Mouse (Mus musculus): ENCODE results near the gene Fam196b. TPM values are rescaled to one million over a fixed set of nuclear protein-coding genes. Genes with fewer than 3 reads are reported as not detected.

Gene Fam196b
- polyA plus RNA-seq (2016; fragmentation: Nextera tagmentation; extraction: Ambion mirVana) = 0.25 and 0.54 TPM in 2 replicates

- H3K27ac ChIP-seq = no peak within 1 kb of the TSS
- H3K36me3 ChIP-seq = no peaks in the 10 kb centered on the region
- H3K4me1 ChIP-seq = peaks cover 27% of the 10 kb centered on the region
- peak within 1 kb of the TSS; percentile 39 for H3K4me3 ChIP-seq
- peak; percentile 44 for DNase-seq (ENCODE audit: low spot score)
- peaks cover 3% of the 10 kb centered on the region; the same call in 1 of the 2 replicates for H3K27me3 ChIP-seq (ENCODE audit: low read depth, poor library complexity, severe bottlenecking)
- WGBS = 7% methylated on average over 13 of the region's 13 CpGs
- H3K9me3 ChIP-seq (replicated peaks) = no peaks in the 10 kb centered on the region
These were observed at the start of gene Fam196b for GRCm38 (mm10) chr11:34314534-34315379. Fam196b (plus strand) TSS chr11:34314822.

- no peaks in the 10 kb centered on the region for H3K27me3 ChIP-seq (ENCODE audit: low read depth, poor library complexity, severe bottlenecking)
- WGBS = 39% methylated on average over 10 of the region's 10 CpGs
- no peak overlapping the region for H3K4me3 ChIP-seq
- peak overlapping the region; percentile 83 for H3K27ac ChIP-seq
- H3K36me3 ChIP-seq = no peaks in the 10 kb centered on the region
- DNase-seq (ENCODE audit: low spot score) = peak; percentile 60
- H3K9me3 ChIP-seq (replicated peaks) = no peaks in the 10 kb centered on the region
- H3K4me1 ChIP-seq = peaks cover 29% of the 10 kb centered on the region
These were observed 42.6 kb upstream of the Fam196b start for GRCm38 (mm10) chr11:34272016-34272415.

DNA sequence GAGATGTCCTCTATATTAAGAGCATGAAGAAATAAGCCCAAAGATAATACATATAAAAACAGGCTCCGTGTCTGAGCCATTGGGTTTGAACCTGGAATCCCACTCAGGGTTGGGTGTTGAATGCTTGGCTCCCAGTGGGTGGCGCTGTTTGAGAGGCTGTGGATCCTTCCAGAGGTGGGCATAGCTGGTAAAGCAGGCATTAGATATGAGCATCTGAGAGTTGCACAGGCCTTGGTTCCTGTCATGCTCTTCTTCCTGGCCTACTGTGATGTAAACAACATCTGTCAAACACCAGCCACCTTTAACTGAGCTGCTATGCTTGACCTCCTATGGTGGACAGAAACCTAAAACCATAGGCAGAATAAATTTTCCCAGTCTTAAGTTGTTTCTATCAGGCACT lies 38.7 kb upstream of the Fam196b start:
- no peak for DNase-seq (ENCODE audit: low spot score)
- no peak overlapping the region for H3K27ac ChIP-seq
- H3K4me3 ChIP-seq = no peak overlapping the region
- H3K27me3 ChIP-seq (ENCODE audit: low read depth, poor library complexity, severe bottlenecking) = no peaks in the 10 kb centered on the region
- no peaks in the 10 kb centered on the region for H3K9me3 ChIP-seq (replicated peaks)
- H3K36me3 ChIP-seq = no peaks in the 10 kb centered on the region
- WGBS = 40% methylated on average over 2 of the region's 2 CpGs
- peaks cover 22% of the 10 kb centered on the region for H3K4me1 ChIP-seq

- Histone ChIP-seq H3K9me3 (replicated peaks) (no peaks in the 10 kb centered on the region), H3K27ac (no peak overlapping the region), H3K36me3 (no peaks in the 10 kb centered on the region), H3K4me1 (peaks cover 16% of the 10 kb centered on the region), H3K4me3 (no peak overlapping the region), H3K27me3 (ENCODE audit: low read depth, poor library complexity, severe bottlenecking) (no peaks in the 10 kb centered on the region)
- no peak for DNase-seq (ENCODE audit: low spot score)
- WGBS = 68% methylated on average over 14 of the region's 14 CpGs
These were observed 38.1 kb upstream of the Fam196b start for GRCm38 (mm10) chr11:34276363-34277046.

- H3K9me3 ChIP-seq (replicated peaks) = no peaks in the 10 kb centered on the region
- no peak overlapping the region for H3K27ac ChIP-seq
- 71% methylated on average over 3 of the region's 3 CpGs for WGBS
- no peaks in the 10 kb centered on the region for H3K36me3 ChIP-seq
- H3K4me3 ChIP-seq = no peak overlapping the region
- no peak for DNase-seq (ENCODE audit: low spot score)
- H3K4me1 ChIP-seq = peaks cover 11% of the 10 kb centered on the region
- H3K27me3 ChIP-seq (ENCODE audit: low read depth, poor library complexity, severe bottlenecking) = no peaks in the 10 kb centered on the region
These were observed 37.6 kb upstream of the Fam196b start for GRCm38 (mm10) chr11:34277047-34277445.

DNA sequence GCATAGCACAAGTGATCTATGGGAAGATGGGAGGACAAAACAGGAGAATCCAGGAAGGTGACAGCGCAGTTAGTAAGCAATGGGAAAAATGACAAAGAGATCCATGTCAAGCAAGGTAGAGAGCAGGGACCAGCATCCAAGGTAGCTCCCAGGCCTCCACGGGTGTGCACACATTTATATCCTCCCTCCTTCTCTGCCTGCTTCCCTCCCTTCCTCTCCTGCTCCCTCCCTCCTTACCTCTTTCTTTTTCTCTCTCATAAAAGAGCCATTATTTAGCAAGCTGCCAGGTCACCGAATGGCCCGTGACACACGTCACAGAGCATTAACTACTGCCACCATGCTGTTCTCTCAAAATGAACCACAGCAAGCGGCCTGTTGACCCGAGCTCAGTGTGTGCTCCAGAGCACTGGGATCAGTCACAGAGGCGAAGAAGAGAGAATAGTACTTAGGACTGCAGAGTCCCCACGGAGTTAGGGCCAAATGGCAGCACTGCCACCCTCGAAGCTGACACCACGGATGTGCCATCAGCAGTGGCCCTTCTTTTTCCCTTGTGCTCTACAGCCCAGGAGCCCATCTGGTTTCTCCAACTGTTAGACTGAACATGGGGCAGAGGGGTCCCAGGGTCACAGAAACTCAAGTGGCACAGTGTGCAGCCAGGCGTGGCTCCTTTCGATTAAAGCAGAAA lies 30.4 kb upstream of the Fam196b start:
- Histone ChIP-seq H3K27ac (peak overlapping the region; percentile 44), H3K27me3 (ENCODE audit: low read depth, poor library complexity, severe bottlenecking) (0 out of 2 replicates have a peak, but pooled peaks cover 7% of the 10 kb centered on the region), H3K4me1 (peaks cover 18% of the 10 kb centered on the region), H3K4me3 (no peak overlapping the region), H3K36me3 (no peaks in the 10 kb centered on the region), H3K9me3 (replicated peaks) (no peaks in the 10 kb centered on the region)
- no peak for DNase-seq (ENCODE audit: low spot score)
- WGBS = 43% methylated on average over 13 of the region's 13 CpGs

- H3K4me3 ChIP-seq = no peak overlapping the region
- no peaks in the 10 kb centered on the region for H3K27me3 ChIP-seq (ENCODE audit: low read depth, poor library complexity, severe bottlenecking)
- peaks cover 6% of the 10 kb centered on the region; the same call in 1 of the 2 replicates for H3K4me1 ChIP-seq
- 45% methylated on average over 4 of the region's 4 CpGs for WGBS
- no peaks in the 10 kb centered on the region for H3K9me3 ChIP-seq (replicated peaks)
- H3K36me3 ChIP-seq = no peaks in the 10 kb centered on the region
- H3K27ac ChIP-seq = no peak overlapping the region
- no peak for DNase-seq (ENCODE audit: low spot score)
These were observed 24.4 kb upstream of the Fam196b start for GRCm38 (mm10) chr11:34290265-34290664.

- WGBS = 39% methylated on average over 2 of the region's 2 CpGs
- Histone ChIP-seq H3K4me3 (no peak overlapping the region), H3K36me3 (no peaks in the 10 kb centered on the region), H3K27me3 (ENCODE audit: low read depth, poor library complexity, severe bottlenecking) (no peaks in the 10 kb centered on the region), H3K27ac (no peak overlapping the region), H3K4me1 (peaks cover 6% of the 10 kb centered on the region; the same call in 1 of the 2 replicates), H3K9me3 (replicated peaks) (no peaks in the 10 kb centered on the region)
- no peak for DNase-seq (ENCODE audit: low spot score)
These were observed 23.9 kb upstream of the Fam196b start for GRCm38 (mm10) chr11:34290708-34291107.

DNA sequence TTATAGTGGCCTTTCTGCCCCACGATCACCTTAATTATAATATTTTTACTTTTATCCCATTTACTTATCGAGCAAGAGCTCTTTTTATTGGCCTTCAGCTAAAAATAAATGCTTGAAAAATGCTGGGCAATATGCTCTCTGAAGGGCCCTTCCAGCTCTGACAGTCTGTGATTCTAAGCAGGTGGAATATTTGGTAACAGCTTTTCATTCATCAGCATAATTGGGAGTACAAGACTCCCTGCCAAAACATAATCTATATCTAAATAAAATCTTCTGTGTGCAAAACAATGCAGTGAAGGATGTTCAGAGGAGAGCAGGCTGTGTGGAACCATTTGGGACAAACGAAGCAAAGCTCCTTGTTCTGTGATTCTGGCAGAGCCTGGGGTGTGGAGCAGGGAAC lies 23.3 kb upstream of the Fam196b start:
- no peaks in the 10 kb centered on the region for H3K9me3 ChIP-seq (replicated peaks)
- H3K27me3 ChIP-seq (ENCODE audit: low read depth, poor library complexity, severe bottlenecking) = no peaks in the 10 kb centered on the region
- no peaks in the 10 kb centered on the region for H3K36me3 ChIP-seq
- H3K4me3 ChIP-seq = no peak overlapping the region
- no peak overlapping the region for H3K27ac ChIP-seq
- 82% methylated on average over 3 of the region's 3 CpGs for WGBS
- DNase-seq (ENCODE audit: low spot score) = no peak
- H3K4me1 ChIP-seq = peaks cover 6% of the 10 kb centered on the region; the same call in 1 of the 2 replicates

DNA sequence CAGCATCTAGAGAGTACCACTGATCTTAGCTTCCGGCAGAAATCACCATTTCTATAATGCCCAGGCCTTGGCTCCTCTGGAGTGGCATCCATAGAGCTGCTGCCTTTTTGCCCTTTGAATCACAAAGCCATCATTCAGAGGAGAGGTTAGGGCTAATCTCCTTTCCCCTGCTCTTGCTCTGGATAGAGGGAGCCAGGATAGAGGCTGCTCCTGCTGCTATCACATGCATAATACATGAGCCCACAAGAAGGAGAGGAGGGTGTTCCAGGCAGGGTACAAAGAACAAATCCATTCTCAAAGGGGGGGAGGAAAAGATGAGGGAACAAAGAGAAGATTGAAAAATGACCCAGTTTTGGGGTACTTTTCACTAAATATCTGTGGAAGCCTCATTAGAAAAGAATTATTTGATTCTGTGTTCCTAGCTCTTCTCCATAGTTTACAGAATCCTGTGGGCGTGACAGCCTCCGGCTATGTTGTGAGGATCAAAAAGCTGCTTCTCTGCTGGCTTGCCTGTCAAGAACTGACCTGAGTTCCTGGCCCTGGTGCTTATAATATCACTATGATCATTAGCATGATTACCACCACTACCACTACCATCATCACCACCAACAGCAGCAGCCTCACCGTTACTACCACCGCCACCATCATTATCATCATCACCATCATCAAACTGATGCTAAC lies 16.8 kb upstream of the Fam196b start:
- no peak for DNase-seq (ENCODE audit: low spot score)
- no peak overlapping the region for H3K27ac ChIP-seq
- no peaks in the 10 kb centered on the region for H3K4me1 ChIP-seq
- WGBS = 79% methylated on average over 5 of the region's 5 CpGs
- H3K27me3 ChIP-seq (ENCODE audit: low read depth, poor library complexity, severe bottlenecking) = no peaks in the 10 kb centered on the region
- no peaks in the 10 kb centered on the region for H3K9me3 ChIP-seq (replicated peaks)
- no peaks in the 10 kb centered on the region for H3K36me3 ChIP-seq
- H3K4me3 ChIP-seq = no peak overlapping the region

DNA sequence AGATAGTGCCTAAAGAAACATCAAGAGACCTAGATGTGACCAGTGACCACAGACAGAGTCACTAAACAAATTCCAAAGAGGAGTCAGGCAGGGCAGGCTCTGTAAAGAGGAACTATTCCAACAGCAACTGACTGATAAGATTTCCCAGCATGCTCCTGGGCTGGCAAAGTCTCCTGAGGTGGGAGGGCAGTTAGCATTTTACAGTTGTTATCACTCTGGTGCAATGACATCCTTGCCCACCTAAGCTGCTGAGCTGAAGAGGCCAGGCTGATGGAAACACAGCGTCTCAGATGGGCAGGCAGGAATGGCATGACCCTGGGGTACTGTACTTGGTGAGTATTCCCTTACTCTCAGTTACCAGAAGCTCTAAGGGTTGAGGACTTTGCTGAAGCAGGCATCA lies 15.1 kb upstream of the Fam196b start:
- Histone ChIP-seq H3K4me1 (no peaks in the 10 kb centered on the region), H3K27me3 (ENCODE audit: low read depth, poor library complexity, severe bottlenecking) (no peaks in the 10 kb centered on the region), H3K36me3 (no peaks in the 10 kb centered on the region), H3K4me3 (no peak overlapping the region), H3K27ac (no peak overlapping the region), H3K9me3 (replicated peaks) (no peaks in the 10 kb centered on the region)
- 81% methylated on average over 1 of the region's 1 CpGs for WGBS
- DNase-seq (ENCODE audit: low spot score) = no peak

GRCm38 (mm10) chr11:34300064-34300463 lies 14.6 kb upstream of the Fam196b start:
- Histone ChIP-seq H3K27ac (no peak overlapping the region), H3K9me3 (replicated peaks) (no peaks in the 10 kb centered on the region), H3K4me3 (no peak overlapping the region), H3K27me3 (ENCODE audit: low read depth, poor library complexity, severe bottlenecking) (no peaks in the 10 kb centered on the region), H3K4me1 (no peaks in the 10 kb centered on the region), H3K36me3 (no peaks in the 10 kb centered on the region)
- 94% methylated on average over 7 of the region's 7 CpGs for WGBS
- DNase-seq (ENCODE audit: low spot score) = no peak

Measured in limb, embryonic 10.5 days (tissue).